Mouse (Mus musculus): ENCODE measurements around the gene Uaca.

DNA sequence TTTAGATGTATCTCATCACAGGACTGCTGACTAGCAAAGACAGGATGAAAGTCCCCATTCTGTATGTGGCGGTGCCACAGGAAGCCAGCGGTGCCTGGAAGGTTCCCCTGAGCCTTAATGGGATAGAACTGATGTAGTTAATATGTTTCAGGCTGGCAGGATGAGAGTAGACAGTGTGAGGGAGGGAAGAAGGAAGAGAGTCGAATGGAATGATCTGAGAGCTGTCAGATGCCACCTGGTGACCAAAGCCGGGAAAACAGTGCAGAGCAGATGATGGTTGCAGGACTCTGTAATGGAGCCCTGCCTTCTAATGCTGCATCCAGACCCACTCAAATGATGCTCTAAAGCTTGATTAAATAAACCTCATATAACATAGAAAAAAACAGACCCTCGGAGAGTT, 63.5 kb downstream of the Uaca start:
- TF ChIP-seq EP300 (IDR thresholded peaks at IDR 0.05; ENCODE audit: low read depth) (no peak), CTCF (IDR thresholded peaks at IDR 0.05; ENCODE audit: low read depth) (peak; percentile 36)

All from liver, embryonic 14.5 days (tissue).